Mouse (Mus musculus): ENCODE measurements around the gene Naa40.

Naa40 gene

GRCm38 (mm10) chr19:7240782-7241690 is at the start of gene Naa40:
Naa40 (minus strand) TSS chr19:7241183.
- in situ Hi-C loops (cut with MboI, MseI): no loop called here

- in situ Hi-C loops (cut with MboI, MseI): no loop called here
These were observed 48.8 kb upstream of the Naa40 start for GRCm38 (mm10) chr19:7289767-7290166.

- in situ Hi-C loops (cut with MboI, MseI): no loop called here
These were observed 47.3 kb upstream of the Naa40 start for GRCm38 (mm10) chr19:7288288-7288687.

- in situ Hi-C loops (cut with MboI, MseI): no loop called here
These were observed 45.8 kb upstream of the Naa40 start for GRCm38 (mm10) chr19:7286563-7287315.

GRCm38 (mm10) chr19:7280557-7281330 is 39.8 kb upstream of the Naa40 start:
- in situ Hi-C loops (cut with MboI, MseI): no loop called here

GRCm38 (mm10) chr19:7279114-7279513 is 38.1 kb upstream of the Naa40 start:
- in situ Hi-C loops (cut with MboI, MseI): loop anchor here in 1 of 2 experiments (5.0 kb wide), 1 partner anchor 68 kb away; no protein-coding TSS in a partner anchor

- in situ Hi-C loops (cut with MboI, MseI): loop anchor here in 1 of 2 experiments (5.0 kb wide), 1 partner anchor 69 kb away; no protein-coding TSS in a partner anchor
These were observed 37.4 kb upstream of the Naa40 start for GRCm38 (mm10) chr19:7278200-7278906.

- in situ Hi-C loops (cut with MboI, MseI): loop anchor here in 1 of 2 experiments (5.0 kb wide), 1 partner anchor 71 kb away; no protein-coding TSS in a partner anchor
These were observed 35.8 kb upstream of the Naa40 start for GRCm38 (mm10) chr19:7276796-7277195.

- in situ Hi-C loops (cut with MboI, MseI): loop anchor here in 1 of 2 experiments (5.0 kb wide), 1 partner anchor 71 kb away; no protein-coding TSS in a partner anchor
These were observed 35.2 kb upstream of the Naa40 start for GRCm38 (mm10) chr19:7276053-7276659.

GRCm38 (mm10) chr19:7275131-7275789 is 34.3 kb upstream of the Naa40 start:
- in situ Hi-C loops (cut with MboI, MseI): loop anchor here in 1 of 2 experiments (5.0 kb wide), 1 partner anchor 72 kb away; no protein-coding TSS in a partner anchor

GRCm38 (mm10) chr19:7274326-7274990 is 33.5 kb upstream of the Naa40 start:
- in situ Hi-C loops (cut with MboI, MseI): no loop called here

GRCm38 (mm10) chr19:7273486-7273885 is 32.5 kb upstream of the Naa40 start:
- in situ Hi-C loops (cut with MboI, MseI): no loop called here

- in situ Hi-C loops (cut with MboI, MseI): loop anchor here in 1 of 2 experiments (10.0 kb wide), 1 partner anchor 155 kb away; no protein-coding TSS in a partner anchor
These were observed 28.5 kb upstream of the Naa40 start for GRCm38 (mm10) chr19:7269290-7270044.

GRCm38 (mm10) chr19:7268722-7269090 is 27.7 kb upstream of the Naa40 start:
- in situ Hi-C loops (cut with MboI, MseI): loop anchor here in 1 of 2 experiments (10.0 kb wide), 1 partner anchor 156 kb away; no protein-coding TSS in a partner anchor

- in situ Hi-C loops (cut with MboI, MseI): loop anchor here in 1 of 2 experiments (10.0 kb wide), 1 partner anchor 157 kb away; no protein-coding TSS in a partner anchor
These were observed 27.1 kb upstream of the Naa40 start for GRCm38 (mm10) chr19:7267781-7268721.

GRCm38 (mm10) chr19:7267091-7267741 is 26.2 kb upstream of the Naa40 start, which contains the start of gene Rcor2:
Rcor2 (plus strand) TSS chr19:7267325.
- in situ Hi-C loops (cut with MboI, MseI): loop anchor here in 1 of 2 experiments (10.0 kb wide), 1 partner anchor 158 kb away; no protein-coding TSS in a partner anchor
